Mouse (Mus musculus): Measurements from ENCODE around the gene Retreg3.

The Retreg3 gene

DNA sequence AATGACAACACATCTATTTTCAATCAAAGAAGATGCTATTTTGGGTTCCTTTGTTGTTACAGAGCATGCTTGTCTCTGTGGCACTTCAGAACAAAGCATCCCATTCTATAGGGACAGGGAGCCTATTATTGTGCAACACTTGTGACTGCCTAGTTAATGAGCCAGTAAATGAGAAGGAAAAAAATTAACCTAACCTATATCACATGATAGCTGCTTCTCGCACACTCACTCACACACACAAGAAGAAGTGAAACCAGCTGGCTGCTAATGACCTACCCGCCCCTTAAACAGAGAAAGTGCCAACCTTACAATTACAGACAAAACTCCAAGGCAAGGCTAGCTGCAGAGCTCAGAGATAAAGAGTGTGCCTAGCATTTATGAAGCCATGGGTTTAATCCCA is 4.1 kb downstream of the Retreg3 start:
- peak; percentile 34 for DNase-seq (ENCODE audit: low spot score)

DNA sequence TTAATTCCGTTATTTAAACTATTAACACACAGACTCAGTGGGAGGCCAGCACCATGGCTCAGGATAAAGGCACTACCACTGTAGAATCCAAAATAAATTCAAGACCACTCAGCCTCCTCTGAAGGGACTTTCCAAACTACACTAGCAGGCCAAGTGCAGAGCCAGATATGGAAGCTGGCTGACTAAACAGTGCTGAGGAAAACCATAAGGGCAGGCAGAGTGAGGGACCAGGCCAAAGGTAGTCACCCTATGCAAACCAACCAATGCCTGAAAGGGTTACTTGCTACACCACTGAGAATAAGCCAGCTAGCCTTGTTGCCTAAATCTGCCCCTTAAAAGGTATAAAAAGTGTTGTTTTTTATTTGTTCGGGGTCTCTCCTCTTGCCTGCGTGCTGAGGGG is 7.5 kb downstream of the Retreg3 start:
- no peak for DNase-seq (ENCODE audit: low spot score)

DNA sequence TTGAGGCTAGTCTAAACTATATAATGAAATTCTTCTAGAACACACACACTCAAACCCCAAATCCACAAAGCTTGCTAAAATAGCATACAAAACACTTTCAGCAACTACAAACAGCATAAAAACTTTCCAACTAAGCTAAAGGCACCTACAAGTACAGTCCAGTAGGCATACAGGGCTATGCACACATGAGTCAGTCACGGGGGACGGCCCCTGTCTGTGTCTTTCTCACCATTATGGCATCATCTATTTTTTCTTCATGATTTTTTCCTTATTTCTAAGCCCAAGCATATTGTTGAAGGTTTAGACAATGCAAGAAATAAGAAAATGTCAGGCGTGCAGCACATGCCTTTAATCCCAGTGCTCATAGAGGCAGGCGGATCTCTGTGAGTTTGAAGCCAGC is 8.5 kb downstream of the Retreg3 start:
- no peak for DNase-seq (ENCODE audit: low spot score)

DNA sequence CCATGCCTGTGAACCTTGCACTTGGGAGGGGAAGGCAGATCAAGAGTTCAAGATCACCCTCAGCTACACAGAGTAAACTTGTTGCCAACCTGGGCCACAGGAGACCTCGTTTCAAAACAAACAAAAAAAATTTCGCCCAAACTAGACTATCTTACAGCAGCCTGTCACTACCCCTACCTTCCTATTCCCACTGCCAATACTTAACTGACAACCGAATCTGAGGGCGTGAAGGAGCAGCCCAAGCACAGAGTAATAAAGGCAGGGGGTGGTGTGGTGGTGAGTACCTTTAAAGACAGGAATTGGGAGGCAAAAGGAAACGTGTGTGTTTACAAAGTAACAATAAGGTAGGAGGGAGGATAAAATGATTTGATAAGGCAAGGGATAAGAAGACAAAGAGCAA is 9.0 kb downstream of the Retreg3 start:
- DNase-seq (ENCODE audit: low spot score): no peak

DNA sequence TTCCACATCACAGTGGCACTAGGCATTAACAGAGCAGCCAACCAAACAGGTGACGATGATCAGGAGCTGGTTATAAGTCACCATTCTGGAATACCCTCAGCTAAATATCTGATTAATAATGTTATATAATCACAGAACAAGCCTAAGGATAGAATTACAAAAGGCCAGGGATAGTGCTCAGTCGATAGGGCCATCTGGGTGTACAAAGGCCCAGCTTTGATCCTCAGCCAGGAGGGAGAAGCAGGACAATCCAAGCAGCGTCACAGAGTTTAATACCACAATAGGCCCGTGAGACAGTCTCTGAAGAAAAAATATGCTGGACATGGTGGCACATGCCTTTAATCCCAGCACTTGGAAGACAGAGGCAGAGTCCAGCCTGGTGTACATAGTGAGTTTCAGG is 10.3 kb downstream of the Retreg3 start:
- DNase-seq (ENCODE audit: low spot score): no peak

DNA sequence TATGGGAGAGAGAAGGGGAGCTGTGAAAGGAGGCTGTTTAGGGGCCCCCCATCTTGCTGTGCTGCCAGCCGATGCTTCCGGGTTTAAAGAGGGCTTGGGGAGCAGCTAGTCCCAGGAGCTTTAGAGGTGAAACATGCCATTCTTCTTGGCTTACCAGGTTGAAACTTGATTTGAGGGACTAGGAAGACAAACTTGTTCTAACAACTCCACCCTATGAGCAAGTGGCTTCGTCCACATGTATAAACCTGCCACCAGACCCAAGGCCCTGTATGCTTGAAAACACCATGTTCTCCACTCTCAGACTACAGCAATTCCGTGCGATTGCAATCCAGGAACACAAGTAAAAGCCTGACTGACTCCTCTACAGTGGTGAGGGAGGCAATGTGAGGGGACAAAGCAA is 16.7 kb downstream of the Retreg3 start:
- DNase-seq (ENCODE audit: low spot score): no peak

DNA sequence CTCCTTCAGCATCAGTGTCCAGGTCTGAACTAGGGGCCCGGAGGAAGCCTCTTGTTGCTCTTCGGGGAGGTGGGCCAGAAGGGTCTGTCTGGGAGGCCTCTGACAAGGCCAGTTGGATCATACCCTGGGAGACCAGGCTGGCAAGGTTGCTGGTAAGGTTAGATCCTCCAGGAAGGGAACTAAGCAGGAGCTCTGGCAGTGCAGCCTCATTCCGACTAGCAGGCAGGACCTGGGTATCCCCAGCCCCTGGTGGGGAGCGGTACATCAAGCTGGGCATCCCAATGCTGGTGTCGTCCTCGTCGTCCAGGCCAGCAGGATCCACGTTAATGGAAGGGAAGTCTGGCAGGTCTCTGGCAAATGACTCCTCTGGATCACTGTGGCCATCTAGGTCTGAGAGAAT is 21.5 kb downstream of the Retreg3 start:
- no peak for DNase-seq (ENCODE audit: low spot score)

DNA sequence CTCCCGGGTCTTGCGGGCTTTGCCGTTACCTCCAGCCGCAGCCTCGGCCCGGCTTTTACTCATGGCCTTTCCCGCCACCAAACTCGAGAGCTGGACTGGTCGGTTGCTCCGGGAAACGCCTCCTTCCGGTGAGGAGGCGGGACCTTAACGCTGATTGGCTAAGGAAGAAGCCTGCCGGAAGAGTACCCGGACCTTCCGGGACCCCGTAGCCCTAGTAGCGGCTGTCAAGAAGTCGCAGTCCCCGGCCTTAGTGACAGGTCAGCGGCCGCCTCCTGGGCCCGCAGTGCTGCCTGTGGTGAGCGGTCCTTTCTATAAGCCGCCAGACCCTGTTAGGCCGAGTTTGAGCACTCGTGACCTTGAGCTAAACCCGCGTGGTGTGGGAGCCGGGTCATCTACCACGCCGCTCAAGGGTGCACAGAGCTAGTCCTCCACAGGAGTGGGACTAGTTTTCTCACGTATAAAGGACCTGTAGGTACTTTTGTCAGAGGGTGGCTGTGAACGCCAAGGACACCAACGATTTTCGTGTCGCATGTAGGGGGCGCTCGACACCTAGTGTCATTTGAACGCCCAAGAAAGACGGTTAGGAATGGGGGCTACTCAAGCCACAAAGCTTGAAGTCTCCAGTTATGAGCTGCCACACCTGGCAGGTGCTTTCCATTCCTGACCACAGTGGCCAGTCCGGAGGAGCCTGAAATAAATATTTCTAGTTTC is 24.2 kb downstream of the Retreg3 start, which contains the start of gene Psmc3ip:
Gene Psmc3ip, minus strand, starts transcription at position 123 of the 711 bp plus-strand sequence.
- peak; percentile 91 for DNase-seq (ENCODE audit: low spot score)

DNA sequence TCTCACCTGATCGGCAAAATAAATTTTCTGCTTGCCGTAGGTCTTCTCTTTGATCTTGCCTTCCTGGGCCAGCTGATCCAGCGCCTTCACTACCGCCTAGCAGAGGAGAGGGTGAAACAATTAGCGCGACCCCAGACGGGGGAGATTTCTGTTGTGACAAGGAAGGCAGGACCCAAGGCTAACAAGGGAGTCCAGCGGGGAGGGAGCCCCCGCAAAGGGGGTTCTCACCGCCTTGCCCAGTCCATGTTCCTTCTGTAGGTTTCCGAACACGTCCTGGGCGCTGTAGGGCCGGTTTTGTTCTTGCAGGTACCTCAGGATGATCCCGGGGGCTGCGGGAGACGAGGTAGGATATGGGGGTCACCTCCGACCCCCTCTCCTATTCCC is 24.8 kb downstream of the Retreg3 start:
- DNase-seq (ENCODE audit: low spot score): no peak

DNA sequence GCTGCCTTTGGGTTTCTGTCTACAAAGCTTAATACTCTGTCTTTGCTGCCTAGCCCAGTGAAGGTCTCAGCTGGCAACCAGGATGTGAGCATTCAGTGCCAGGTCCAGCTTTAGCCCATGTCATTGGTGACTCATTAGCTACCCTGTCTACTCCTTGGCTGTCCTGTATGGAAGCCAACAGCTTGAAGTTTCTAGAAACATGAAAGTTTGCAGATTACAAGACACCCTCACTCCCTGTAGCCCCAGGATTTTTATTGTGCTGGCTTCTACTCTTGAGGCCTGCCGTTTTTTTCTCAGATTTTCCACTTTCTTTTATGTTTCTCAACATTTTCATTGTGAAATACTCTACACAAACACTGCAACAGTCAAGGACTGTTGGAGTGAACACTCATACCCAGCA is 29.8 kb downstream of the Retreg3 start:
- no peak for DNase-seq (ENCODE audit: low spot score)

DNA sequence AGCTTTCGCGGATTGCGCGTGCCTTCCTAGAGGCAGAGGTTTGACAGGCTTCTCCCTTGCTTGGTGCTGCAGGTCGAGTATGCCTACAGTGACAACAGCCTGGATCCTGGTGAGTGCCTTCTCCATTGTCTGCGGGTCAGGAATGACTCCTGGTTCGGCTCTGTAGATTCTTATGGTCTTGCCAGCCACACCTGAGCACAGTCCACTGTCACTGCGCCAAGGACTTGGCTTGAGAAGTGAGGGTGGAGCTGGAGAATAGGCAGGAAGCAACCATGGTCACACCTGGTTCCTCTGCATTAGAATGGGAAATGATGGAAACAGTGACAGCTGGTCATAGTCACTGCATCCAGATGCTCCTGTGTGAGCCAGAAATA is 32.0 kb downstream of the Retreg3 start:
- DNase-seq (ENCODE audit: low spot score): no peak

DNA sequence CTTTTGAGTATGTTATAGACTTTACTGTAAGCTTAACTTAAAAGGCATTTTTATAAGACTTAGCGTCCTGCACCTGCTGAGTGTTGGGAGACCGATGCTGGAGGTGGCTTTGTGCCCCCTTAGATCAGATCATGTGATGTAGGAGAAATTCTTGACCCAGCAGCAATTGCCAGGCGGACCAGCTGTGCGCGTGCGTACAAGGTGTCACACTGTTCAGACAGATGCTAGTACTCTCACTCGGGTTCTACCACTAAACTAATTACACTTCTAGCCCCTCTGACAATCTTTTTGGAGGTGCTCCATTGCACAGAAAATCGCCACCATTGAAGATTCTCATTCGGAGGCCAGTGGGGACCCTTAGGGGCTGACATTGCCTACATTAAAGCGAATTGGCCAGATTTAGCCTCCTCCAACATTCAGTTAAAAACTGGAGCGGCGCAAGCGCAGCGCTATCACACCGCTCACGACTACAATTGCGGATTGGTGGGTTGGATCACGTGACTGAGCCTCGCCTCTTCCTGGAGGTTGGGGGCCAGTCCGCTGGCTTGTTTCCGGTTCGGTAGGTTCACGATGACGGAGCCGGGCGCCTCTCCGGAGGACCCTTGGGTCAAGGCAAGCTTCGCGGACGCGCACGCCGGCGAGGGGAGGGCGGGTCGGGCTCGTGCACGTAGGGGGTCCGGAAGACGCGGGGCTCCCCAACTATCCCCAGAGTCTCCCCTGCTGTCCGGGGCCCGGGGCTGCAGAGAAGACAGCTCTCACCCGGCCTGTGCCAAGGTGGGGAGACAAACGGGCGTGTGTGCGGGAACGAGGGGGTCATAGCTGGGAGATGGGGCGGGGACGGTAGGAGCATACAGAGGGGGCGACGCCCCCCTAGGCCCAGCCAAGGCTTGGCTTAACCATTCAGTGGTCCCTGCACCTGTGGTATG is 32.7 kb downstream of the Retreg3 start, which contains the start of gene Mlx:
Gene Mlx, plus strand, starts transcription at position 522 of the 926 bp plus-strand sequence.
- peak; percentile 90 for DNase-seq (ENCODE audit: low spot score)

DNA sequence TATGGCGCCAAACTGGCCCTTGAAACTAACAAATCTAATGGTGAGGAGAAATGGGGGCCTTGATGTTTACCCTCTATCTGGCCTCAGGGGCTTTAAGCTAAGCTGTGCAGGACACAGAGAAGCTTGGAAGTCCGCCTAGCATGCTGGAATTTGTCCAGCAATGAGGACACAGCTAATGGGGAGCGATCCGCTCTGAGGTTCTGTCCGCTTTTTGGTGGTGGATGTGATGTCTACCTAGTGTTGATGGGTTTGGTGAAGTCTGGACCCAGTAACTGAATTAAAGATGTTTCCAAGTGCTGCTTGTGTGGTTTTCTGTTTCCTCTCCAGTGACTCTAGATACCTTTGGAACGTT is 33.4 kb downstream of the Retreg3 start:
- no peak for DNase-seq (ENCODE audit: low spot score)

DNA sequence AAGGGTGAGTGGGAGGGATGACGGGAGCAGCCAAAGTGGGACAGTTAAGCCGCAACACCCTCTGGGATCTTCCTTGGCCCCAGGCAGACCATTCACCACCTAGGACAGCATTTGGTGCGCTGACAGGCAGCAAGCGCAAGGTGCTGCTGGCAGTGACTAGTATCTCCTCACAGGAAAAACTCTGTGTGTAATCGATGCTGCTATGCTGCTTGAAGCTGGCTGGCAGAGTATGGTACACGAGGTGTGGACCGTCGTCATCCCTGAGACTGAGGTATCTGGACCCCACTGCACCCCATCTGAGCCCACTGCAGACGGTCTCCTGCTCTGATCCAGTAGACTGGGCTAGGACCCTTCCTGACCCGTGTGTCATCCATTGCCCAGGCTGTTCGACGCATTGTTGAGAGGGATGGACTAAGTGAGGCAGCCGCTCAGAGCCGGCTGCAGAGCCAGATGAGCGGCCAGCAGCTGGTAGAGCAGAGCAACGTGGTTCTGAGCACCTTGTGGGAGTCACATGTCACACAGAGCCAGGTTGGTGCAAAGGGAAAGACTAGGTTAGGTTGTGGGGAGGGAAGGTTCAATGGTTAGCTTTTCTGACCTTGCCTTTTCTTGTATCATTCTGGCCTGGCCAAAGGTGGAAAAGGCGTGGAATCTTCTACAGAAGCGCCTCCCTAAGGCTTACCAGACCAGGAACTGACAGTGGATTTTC is 33.9 kb downstream of the Retreg3 start:
- DNase-seq (ENCODE audit: low spot score): no peak

DNA sequence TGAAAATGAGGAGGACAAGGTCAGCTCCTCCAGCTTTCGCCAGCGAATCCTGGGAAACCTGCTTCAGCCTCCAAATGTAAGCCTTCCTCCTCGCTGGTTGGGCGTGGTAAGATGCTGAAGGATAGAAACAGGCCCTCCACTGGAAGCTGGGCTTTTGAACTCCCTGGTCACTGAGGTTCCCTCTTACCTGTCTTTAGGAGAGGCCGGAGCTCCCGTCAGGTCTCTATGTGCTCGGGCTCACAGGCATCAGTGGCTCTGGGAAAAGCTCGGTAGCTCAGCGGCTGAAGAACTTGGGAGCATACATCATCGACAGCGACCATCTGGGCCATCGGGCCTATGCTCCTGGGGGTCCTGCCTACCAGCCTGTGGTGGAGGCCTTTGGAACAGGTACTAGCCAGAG is 34.9 kb downstream of the Retreg3 start:
- no peak for DNase-seq (ENCODE audit: low spot score)

DNA sequence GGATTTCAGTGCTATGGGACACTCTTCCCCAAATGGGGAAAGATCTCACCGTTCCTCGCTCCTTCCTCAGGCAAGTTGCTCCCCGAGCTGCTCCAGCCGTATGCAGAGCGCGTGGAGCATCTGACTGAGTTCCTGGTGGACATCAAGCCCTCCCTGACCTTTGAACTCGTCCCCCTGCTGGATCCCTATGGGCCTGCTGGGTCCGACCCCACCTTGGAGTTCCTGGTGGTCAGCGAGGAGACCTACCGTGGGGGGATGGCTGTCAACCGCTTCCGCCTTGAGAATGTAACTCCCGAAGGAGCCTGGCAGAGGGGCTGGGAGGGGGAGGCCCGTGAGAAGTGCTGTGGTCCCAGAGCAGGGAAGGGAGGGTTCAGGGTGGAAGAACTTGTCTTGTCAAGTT is 35.4 kb downstream of the Retreg3 start:
- DNase-seq (ENCODE audit: low spot score): no peak

DNA sequence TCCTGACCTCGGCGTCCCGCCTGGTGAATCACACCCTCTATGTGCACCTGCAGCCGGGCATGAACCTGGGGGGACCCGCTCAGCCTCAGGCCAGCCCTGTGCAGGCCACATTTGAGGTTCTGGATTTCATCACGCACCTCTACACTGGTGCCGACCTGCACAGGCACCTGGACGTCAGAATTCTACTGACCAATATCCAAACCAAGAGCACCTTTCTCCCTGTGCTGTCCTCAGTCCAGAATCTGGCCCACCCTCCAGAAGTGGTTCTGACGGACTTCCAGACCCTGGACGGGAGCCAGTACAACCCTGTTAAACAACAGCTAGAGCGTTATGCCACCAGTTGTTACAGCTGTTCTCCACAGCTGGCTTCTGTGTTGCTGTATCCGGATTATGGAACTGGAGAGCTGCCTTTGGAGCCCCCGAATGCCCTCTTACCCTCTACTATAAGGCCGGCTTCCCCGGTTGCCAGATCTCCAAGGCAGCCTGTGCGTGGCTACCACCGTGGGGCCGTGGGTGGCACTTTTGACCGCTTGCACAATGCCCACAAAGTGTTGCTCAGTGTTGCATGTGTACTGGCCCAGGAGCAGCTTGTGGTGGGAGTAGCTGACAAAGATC is 36.5 kb downstream of the Retreg3 start:
- no peak for DNase-seq (ENCODE audit: low spot score)

DNA sequence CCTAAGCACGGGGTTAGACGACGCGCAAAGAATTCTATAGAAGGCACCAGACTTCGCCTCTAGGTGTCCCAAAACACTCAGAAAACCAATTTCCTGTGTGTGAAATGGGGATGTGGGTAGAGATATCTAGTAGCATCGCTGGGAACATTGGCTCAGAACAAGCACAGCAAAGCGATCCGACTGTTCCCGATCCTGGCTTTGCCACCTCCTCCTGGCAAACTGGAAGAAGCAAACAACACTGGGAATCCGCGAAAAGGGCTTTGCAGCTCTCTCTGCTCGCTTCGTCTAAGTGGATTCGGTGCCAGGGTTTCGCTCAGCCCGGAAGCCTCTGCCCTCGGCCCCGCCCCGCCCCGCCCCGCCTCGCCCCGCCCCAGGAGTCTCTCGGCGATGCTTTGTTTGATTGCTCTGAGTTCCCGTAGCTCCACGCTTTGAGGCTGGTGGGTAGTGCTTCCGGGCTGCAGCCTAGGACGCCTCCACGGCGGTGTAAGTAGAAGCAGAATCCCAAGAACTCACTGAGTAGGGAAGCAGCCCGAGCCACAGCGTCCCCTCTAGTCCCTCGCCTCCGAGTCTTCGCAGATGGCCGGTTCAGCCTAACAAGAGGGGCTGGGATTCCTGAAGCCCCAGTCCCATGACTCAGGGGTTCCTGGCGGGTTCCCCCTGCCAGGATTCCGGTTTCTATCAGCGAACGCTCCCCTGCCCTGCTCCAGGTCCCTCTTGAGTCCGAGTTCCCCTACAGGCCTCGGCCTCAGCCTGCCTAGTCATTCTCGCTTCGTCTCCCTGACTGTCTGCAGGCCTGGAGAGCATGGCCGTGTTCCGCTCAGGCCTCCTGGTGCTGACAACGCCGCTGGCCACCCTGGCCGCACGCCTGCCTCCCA is 37.2 kb downstream of the Retreg3 start, which contains the start of gene Coasy:
Gene Coasy, plus strand, starts transcription at position 358 of the 875 bp plus-strand sequence.
- DNase-seq (ENCODE audit: low spot score): peak; percentile 79

DNA sequence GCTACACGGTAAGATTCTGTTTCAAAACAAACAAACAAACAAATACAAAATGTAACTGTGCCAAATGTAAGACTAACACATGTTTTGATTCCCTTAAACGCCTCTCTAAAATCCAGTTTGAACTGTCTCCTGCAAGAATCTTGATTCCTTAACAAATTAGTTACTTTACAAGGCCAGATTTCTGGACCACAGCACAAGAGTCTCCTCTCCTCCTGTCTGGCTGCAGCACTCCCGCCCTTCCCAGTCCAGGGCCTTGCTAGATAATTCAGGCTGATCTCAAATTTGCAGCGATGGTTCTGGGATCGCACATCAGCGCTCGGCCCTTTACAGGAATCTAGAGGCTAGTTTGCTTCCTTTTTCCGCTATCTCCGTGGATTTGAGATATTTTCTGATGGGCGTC is 38.0 kb downstream of the Retreg3 start:
- no peak for DNase-seq (ENCODE audit: low spot score)

DNA sequence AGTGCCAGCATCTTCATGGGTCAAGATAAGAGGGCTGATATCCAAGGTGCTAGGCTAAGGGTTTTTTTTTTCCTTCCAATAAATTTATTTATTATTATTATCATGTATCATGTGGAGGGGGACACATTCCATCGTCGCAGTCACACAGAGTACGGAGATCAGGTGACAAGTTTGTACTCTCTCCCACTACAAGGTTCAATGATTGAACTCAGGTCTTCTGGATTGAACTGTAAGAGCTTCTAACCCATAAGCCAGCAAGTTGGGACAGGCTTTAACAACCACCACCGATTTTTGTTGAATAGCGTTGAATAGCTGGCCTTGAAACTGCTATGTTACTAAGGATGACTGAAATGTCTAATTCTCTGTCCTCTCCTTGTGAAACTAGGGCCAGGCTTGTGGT is 39.3 kb downstream of the Retreg3 start:
- no peak for DNase-seq (ENCODE audit: low spot score)

DNA sequence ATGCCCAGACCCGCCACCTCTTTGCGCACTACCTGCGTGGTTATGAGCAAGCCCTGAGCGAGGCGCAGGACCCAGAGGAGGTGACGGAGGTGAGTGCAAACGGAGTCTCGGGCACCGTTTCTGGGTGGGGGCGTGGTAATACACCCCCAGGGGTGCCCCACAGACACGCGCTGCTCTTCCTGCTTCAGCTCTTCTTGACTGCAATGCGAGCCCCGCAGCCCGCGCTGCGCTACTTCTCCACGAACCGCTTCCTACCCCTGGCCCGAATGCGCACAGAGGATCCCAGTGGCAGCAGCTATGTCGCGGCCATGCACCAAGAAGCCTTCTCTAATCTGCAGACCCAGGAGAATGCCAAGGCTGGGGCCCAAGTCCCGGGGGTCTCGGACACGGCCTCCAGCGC is 39.9 kb downstream of the Retreg3 start:
- DNase-seq (ENCODE audit: low spot score): no peak

Measured in left cerebral cortex, adult 11 months (tissue).